Mouse (Mus musculus): ENCODE measurements at regions not wholly inside any gene's neighbourhood (a gene's known extent, or its start where the extent isn't known, plus 50 kb on each side); places are given as distances from the start of the nearest gene placed in this dataset.

DNA sequence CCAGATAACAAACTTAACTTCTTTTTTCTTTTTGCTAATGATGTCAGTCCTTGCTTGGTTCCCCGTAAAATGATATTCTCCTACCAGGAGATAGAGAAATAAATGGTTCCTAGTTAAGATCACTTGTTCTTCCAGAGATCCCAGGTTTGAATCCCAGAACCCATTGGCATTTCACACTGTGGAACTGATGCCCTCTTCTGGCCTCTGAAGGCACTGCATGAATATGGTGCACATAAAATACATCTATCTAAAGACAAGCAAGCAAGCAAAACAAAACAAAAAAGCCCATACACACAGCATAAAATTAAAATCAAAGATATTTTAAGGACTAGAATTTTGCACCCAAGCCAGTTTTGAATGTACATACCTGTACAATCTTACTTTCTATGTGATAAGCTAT is 162.5 kb downstream of the 1700010I14Rik start:
- no peaks in the 10 kb centered on the region for H3K36me3 ChIP-seq (ENCODE audit: control insufficient read depth, insufficient read depth)

DNA sequence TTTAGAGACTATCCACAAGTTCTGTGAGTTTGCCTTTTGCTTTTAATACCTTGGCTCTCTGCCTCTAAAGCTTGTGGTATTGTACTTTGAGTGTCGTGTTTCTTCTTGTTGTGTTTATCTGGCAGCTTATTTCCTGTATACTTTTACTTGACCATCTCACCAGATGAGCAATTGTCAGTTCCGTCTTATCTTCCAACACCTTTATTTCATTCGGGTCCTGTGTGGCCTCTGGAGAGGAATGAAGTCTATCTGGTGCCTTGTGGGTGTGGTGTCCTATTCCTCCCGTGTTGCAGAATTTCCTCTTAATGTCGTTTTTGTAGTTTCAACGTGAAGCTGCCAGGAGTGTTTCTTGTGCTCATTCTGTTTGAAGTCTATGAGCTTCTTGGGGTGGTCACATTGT is 174.0 kb downstream of the 1700010I14Rik start:
- Histone ChIP-seq H3K36me3 (ENCODE audit: control insufficient read depth, insufficient read depth) (no peaks in the 10 kb centered on the region), H3K4me3 (no peak overlapping the region), H3ac (ENCODE audit: control insufficient read depth, insufficient read length) (no peak overlapping the region), H3K27me3 (ENCODE audit: control insufficient read depth, insufficient read depth, insufficient read length) (no peaks in the 10 kb centered on the region), H3K4me2 (ENCODE audit: low read depth) (no peak overlapping the region), H3K79me2 (ENCODE audit: control insufficient read depth, insufficient read depth) (no peaks in the 10 kb centered on the region)
- TF ChIP-seq POLR2AphosphoS2 (IDR thresholded peaks at IDR 0.05; ENCODE audit: insufficient read length, low read depth), result no peak
- no peak for TF ChIP-seq MAX (IDR thresholded peaks at IDR 0.05; ENCODE audit: low read depth)
- no peak for TF ChIP-seq USF1 (IDR thresholded peaks at IDR 0.05; ENCODE audit: low read depth)
- TF ChIP-seq MYOD1 (IDR thresholded peaks at IDR 0.05; ENCODE audit: control insufficient read depth in 1 of 3, insufficient read length in 2 of 3, low read depth in 2 of 3), result no peak
- TF ChIP-seq TCF3 (IDR thresholded peaks at IDR 0.05; ENCODE audit: insufficient read length, low read depth), result no peak
- TF ChIP-seq MYOG (IDR thresholded peaks at IDR 0.05; ENCODE audit: control insufficient read depth in 1 of 3, insufficient read depth in 1 of 3, insufficient read length in 2 of 3, low read depth in 2 of 3), result no peak
- no peak for TF ChIP-seq CEBPB (IDR thresholded peaks at IDR 0.05; ENCODE audit: insufficient read depth, poor library complexity, severe bottlenecking)
- no peak for TF ChIP-seq TCF12 (IDR thresholded peaks at IDR 0.05; ENCODE audit: insufficient read depth, poor library complexity, severe bottlenecking)
- TF ChIP-seq REST (IDR thresholded peaks at IDR 0.05; ENCODE audit: insufficient read depth, insufficient read length), result no peak
- TF ChIP-seq POLR2A (IDR thresholded peaks at IDR 0.05; ENCODE audit: insufficient read length, low read depth), result no peak
- TF ChIP-seq E2F4 (IDR thresholded peaks at IDR 0.05; ENCODE audit: insufficient read depth), result no peak
- no peak for TF ChIP-seq SRF (IDR thresholded peaks at IDR 0.05; ENCODE audit: control insufficient read depth, insufficient read length, low read depth)

More for the DNA sequence above, 162.5 kb downstream of the 1700010I14Rik start:
- TF ChIP-seq E2F4 (IDR thresholded peaks at IDR 0.05; ENCODE audit: insufficient read depth), result no peak
- TF ChIP-seq POLR2AphosphoS2 (IDR thresholded peaks at IDR 0.05; ENCODE audit: insufficient read length, low read depth), result no peak
- no peak for TF ChIP-seq TCF3 (IDR thresholded peaks at IDR 0.05; ENCODE audit: insufficient read length, low read depth)
- TF ChIP-seq REST (IDR thresholded peaks at IDR 0.05; ENCODE audit: insufficient read depth, insufficient read length), result no peak
- no peak for TF ChIP-seq TCF12 (IDR thresholded peaks at IDR 0.05; ENCODE audit: insufficient read depth, poor library complexity, severe bottlenecking)
- no peak for TF ChIP-seq MYOG (IDR thresholded peaks at IDR 0.05; ENCODE audit: control insufficient read depth in 1 of 3, insufficient read depth in 1 of 3, insufficient read length in 2 of 3, low read depth in 2 of 3)
- TF ChIP-seq POLR2A (IDR thresholded peaks at IDR 0.05; ENCODE audit: insufficient read length, low read depth), result no peak
- TF ChIP-seq MAX (IDR thresholded peaks at IDR 0.05; ENCODE audit: low read depth), result no peak
- TF ChIP-seq SRF (IDR thresholded peaks at IDR 0.05; ENCODE audit: control insufficient read depth, insufficient read length, low read depth), result no peak
- TF ChIP-seq MYOD1 (IDR thresholded peaks at IDR 0.05; ENCODE audit: control insufficient read depth in 1 of 3, insufficient read length in 2 of 3, low read depth in 2 of 3), result no peak
- TF ChIP-seq USF1 (IDR thresholded peaks at IDR 0.05; ENCODE audit: low read depth), result no peak
- TF ChIP-seq CEBPB (IDR thresholded peaks at IDR 0.05; ENCODE audit: insufficient read depth, poor library complexity, severe bottlenecking), result no peak
- peaks cover 5% of the 10 kb centered on the region for H3K27me3 ChIP-seq (ENCODE audit: control insufficient read depth, insufficient read depth, insufficient read length)
- H3K79me2 ChIP-seq (ENCODE audit: control insufficient read depth, insufficient read depth), result no peaks in the 10 kb centered on the region
- no peak overlapping the region for H3ac ChIP-seq (ENCODE audit: control insufficient read depth, insufficient read length)
- no peak overlapping the region for H3K4me3 ChIP-seq
- H3K4me2 ChIP-seq (ENCODE audit: low read depth), result no peak overlapping the region

DNA sequence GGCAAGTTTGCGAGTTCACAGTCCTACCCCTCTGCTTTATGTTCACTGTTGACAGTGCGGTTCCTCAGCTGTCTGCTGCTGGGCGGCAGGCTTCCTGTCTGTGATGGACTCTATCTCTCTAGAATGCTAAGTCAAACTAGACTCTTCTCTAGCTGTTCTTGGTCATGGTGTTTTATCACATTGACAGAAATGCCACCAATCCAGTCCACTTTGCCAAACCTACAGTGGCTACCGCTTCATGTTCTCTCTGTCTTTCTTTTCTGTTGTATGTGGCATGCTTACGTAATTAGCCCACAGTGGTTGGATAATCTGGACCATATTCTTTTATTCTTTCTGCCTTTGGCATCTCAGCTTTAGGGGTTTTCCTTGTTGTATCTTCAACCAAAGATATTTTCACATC is 174.5 kb downstream of the 1700010I14Rik start:
- Histone ChIP-seq H3K4me3 (no peak overlapping the region), H3ac (ENCODE audit: control insufficient read depth, insufficient read length) (no peak overlapping the region), H3K4me2 (ENCODE audit: low read depth) (no peak overlapping the region), H3K36me3 (ENCODE audit: control insufficient read depth, insufficient read depth) (no peaks in the 10 kb centered on the region), H3K79me2 (ENCODE audit: control insufficient read depth, insufficient read depth) (no peaks in the 10 kb centered on the region), H3K27me3 (ENCODE audit: control insufficient read depth, insufficient read depth, insufficient read length) (no peaks in the 10 kb centered on the region)
- no peak for TF ChIP-seq CEBPB (IDR thresholded peaks at IDR 0.05; ENCODE audit: insufficient read depth, poor library complexity, severe bottlenecking)
- TF ChIP-seq SRF (IDR thresholded peaks at IDR 0.05; ENCODE audit: control insufficient read depth, insufficient read length, low read depth), result no peak
- TF ChIP-seq MYOD1 (IDR thresholded peaks at IDR 0.05; ENCODE audit: control insufficient read depth in 1 of 3, insufficient read length in 2 of 3, low read depth in 2 of 3), result no peak
- TF ChIP-seq MAX (IDR thresholded peaks at IDR 0.05; ENCODE audit: low read depth), result no peak
- no peak for TF ChIP-seq POLR2AphosphoS2 (IDR thresholded peaks at IDR 0.05; ENCODE audit: insufficient read length, low read depth)
- no peak for TF ChIP-seq TCF12 (IDR thresholded peaks at IDR 0.05; ENCODE audit: insufficient read depth, poor library complexity, severe bottlenecking)
- TF ChIP-seq POLR2A (IDR thresholded peaks at IDR 0.05; ENCODE audit: insufficient read length, low read depth), result no peak
- TF ChIP-seq REST (IDR thresholded peaks at IDR 0.05; ENCODE audit: insufficient read depth, insufficient read length), result no peak
- TF ChIP-seq E2F4 (IDR thresholded peaks at IDR 0.05; ENCODE audit: insufficient read depth), result no peak
- TF ChIP-seq USF1 (IDR thresholded peaks at IDR 0.05; ENCODE audit: low read depth), result no peak
- no peak for TF ChIP-seq TCF3 (IDR thresholded peaks at IDR 0.05; ENCODE audit: insufficient read length, low read depth)
- TF ChIP-seq MYOG (IDR thresholded peaks at IDR 0.05; ENCODE audit: control insufficient read depth in 1 of 3, insufficient read depth in 1 of 3, insufficient read length in 2 of 3, low read depth in 2 of 3), result no peak

DNA sequence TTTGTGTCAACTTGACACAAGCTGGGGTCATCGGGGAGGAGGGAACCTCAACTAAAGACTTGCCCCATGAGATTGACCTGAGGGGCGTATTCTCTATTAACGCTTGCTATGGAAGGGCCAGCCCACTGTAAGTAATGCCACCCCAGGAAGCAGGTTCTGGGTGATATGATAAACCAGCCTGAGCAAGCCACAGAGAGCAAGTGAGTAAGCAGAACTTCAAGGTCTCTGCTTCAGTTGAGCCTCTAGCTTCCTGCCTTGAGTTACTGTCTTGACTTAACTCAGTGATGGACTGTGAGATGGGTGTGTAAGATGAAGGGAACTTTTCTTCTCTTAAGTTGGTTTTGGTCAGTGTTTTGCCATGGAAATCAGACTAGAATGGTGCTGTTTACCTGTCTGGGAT is 175.2 kb downstream of the 1700010I14Rik start:
- no peak overlapping the region for H3ac ChIP-seq (ENCODE audit: control insufficient read depth, insufficient read length)
- H3K4me2 ChIP-seq (ENCODE audit: low read depth), result no peak overlapping the region
- H3K79me2 ChIP-seq (ENCODE audit: control insufficient read depth, insufficient read depth), result no peaks in the 10 kb centered on the region
- TF ChIP-seq MYOG (IDR thresholded peaks at IDR 0.05; ENCODE audit: control insufficient read depth in 1 of 3, insufficient read depth in 1 of 3, insufficient read length in 2 of 3, low read depth in 2 of 3), result no peak
- no peak for TF ChIP-seq SRF (IDR thresholded peaks at IDR 0.05; ENCODE audit: control insufficient read depth, insufficient read length, low read depth)
- TF ChIP-seq MYOD1 (IDR thresholded peaks at IDR 0.05; ENCODE audit: control insufficient read depth in 1 of 3, insufficient read length in 2 of 3, low read depth in 2 of 3), result no peak
- TF ChIP-seq CEBPB (IDR thresholded peaks at IDR 0.05; ENCODE audit: insufficient read depth, poor library complexity, severe bottlenecking), result no peak
- no peak for TF ChIP-seq REST (IDR thresholded peaks at IDR 0.05; ENCODE audit: insufficient read depth, insufficient read length)
- TF ChIP-seq TCF12 (IDR thresholded peaks at IDR 0.05; ENCODE audit: insufficient read depth, poor library complexity, severe bottlenecking), result no peak
- TF ChIP-seq MAX (IDR thresholded peaks at IDR 0.05; ENCODE audit: low read depth), result no peak
- no peak for TF ChIP-seq E2F4 (IDR thresholded peaks at IDR 0.05; ENCODE audit: insufficient read depth)
- TF ChIP-seq POLR2AphosphoS2 (IDR thresholded peaks at IDR 0.05; ENCODE audit: insufficient read length, low read depth), result no peak
- no peaks in the 10 kb centered on the region for H3K27me3 ChIP-seq (ENCODE audit: control insufficient read depth, insufficient read depth, insufficient read length)
- H3K4me3 ChIP-seq, result no peak overlapping the region
- H3K36me3 ChIP-seq (ENCODE audit: control insufficient read depth, insufficient read depth), result no peaks in the 10 kb centered on the region

Measured in myocyte (in vitro differentiated cells).